ENCODE assay signal across 20 mouse cellular contexts in the genomic region with DNA sequence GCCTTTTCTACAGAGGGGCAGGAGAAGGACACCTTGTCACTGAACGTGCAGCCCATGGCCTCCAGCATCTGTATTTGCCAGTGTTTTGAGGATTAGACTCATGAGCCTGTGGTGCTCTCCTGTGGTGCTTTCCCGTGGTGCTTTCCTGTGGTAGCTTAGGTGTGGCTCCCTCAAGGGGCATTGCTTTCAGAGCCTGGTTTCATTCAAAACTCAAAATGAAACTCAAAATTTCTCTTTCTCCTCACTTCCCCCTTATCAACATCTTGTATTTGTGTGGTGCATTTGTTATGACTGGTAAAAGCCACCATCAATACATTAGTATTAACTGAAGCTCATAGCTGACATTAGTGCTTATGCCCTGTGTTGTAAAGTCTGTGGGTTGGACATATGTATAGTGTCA.
DNase-seq lines count a peak whose midpoint lies in the region; ATAC-seq lines count a peak whose summit lies in the region.
"Had no signal": no experiment of that assay in that cellular context is flagged by ENCODE, and none has a peak within 500 bp of the region (broad histone marks: within the 10 kb centered on the region; RNA-seq: fewer than 3 reads in every experiment).

No protein-coding gene starts in this region.

- peak overlapping the region; percentile 25; the same call in 1 of the 2 replicates for H3K9ac ChIP-seq in heart, embryonic 14.5 days (ENCODE audit: low read length)
- H3K9ac ChIP-seq: embryonic facial prominence, embryonic 12.5 days; embryonic facial prominence, embryonic 15.5 days; forebrain, postnatal 0 days; heart, embryonic 15.5 days; hindbrain, embryonic 13.5 days had no signal

- 69% methylated on average over 2 of the region's 2 CpGs for WGBS in heart, embryonic 14.5 days

- DNase-seq in heart, adult 9 months (ENCODE audit: low spot score in 2 of 2): no peak
- DNase-seq in A20 (ENCODE audit: low read depth, low spot score): peak; percentile 75
- no peak for DNase-seq in urinary bladder, postnatal 36 days (ENCODE audit: low spot score in 2 of 2)
- DNase-seq in adrenal gland, adult 18-20 months (ENCODE audit: low spot score in 2 of 2): no peak
- DNase-seq: B cell, adult 2 months; forebrain, postnatal 0 days; gastrocnemius, adult 2 months; gastrocnemius, postnatal 14 days had no signal

- no peak overlapping the region for H3K4me2 ChIP-seq in heart, embryonic 14.5 days (ENCODE audit: low read length)
- H3K4me2 ChIP-seq: embryonic facial prominence, embryonic 12.5 days; embryonic facial prominence, embryonic 15.5 days; heart, embryonic 15.5 days; hindbrain, embryonic 13.5 days had no signal

- peak overlapping the region in 1 of 2 experiments; percentile 43; a peak in 2 of 4 replicates for H3K27ac ChIP-seq in heart, embryonic 14.5 days (replicated peaks in 1 of 2; ENCODE audit: control insufficient read depth in 1 of 2, insufficient read depth in 1 of 2, low read depth in 2 of 2, low read length in 2 of 2)
- H3K27ac ChIP-seq: embryonic facial prominence, embryonic 12.5 days; embryonic facial prominence, embryonic 15.5 days; gastrocnemius, adult 2 months; heart, embryonic 15.5 days; hindbrain, embryonic 10.5 days; hindbrain, embryonic 13.5 days had no signal

- H3K27me3 ChIP-seq in heart, embryonic 14.5 days (ENCODE audit: control insufficient read depth, insufficient read depth, low read length): no peaks in the 10 kb centered on the region
- H3K27me3 ChIP-seq: embryonic facial prominence, embryonic 12.5 days; embryonic facial prominence, embryonic 15.5 days; heart, embryonic 15.5 days; hindbrain, embryonic 13.5 days had no signal

- H3K4me1 ChIP-seq in heart, embryonic 14.5 days (ENCODE audit: control insufficient read depth in 2 of 2, insufficient read depth in 2 of 2, low read length in 2 of 2): peaks cover 56 to 80% of the 10 kb centered on the region in 2 experiments

- no peaks in the 10 kb centered on the region for H3K9me3 ChIP-seq in heart, embryonic 14.5 days (ENCODE audit: control insufficient read depth, low read length)
- H3K9me3 ChIP-seq: embryonic facial prominence, embryonic 12.5 days; embryonic facial prominence, embryonic 15.5 days; heart, embryonic 15.5 days; hindbrain, embryonic 10.5 days; hindbrain, embryonic 13.5 days had no signal

- ATAC-seq in heart, embryonic 14.5 days (ENCODE audit: insufficient number of reproducible peaks, insufficient read depth, low FRiP score, low read depth): no peak
- ATAC-seq in common myeloid progenitor, adult 5-6 weeks (replicated peaks; ENCODE audit: low read depth, poor library complexity, severe bottlenecking): 0 out of 2 replicates have a peak, but pooled peaks have one; percentile 10
- ATAC-seq in megakaryocyte, adult 5-6 weeks (ENCODE audit: poor library complexity, severe bottlenecking): peak; percentile 41
- ATAC-seq: forebrain, embryonic 14.5 days; forebrain, postnatal 0 days; hindbrain, embryonic 16.5 days; inflammation-experienced regulatory T-cells, adult 6 months; intestine, embryonic 16.5 days had no signal

- no peak overlapping the region for H3K4me3 ChIP-seq in heart, embryonic 14.5 days (ENCODE audit: control insufficient read depth in 1 of 2, insufficient read depth in 1 of 2, low read depth in 1 of 2, low read length in 2 of 2)
- H3K4me3 ChIP-seq: embryonic facial prominence, embryonic 12.5 days; embryonic facial prominence, embryonic 15.5 days; gastrocnemius, adult 2 months; heart, embryonic 15.5 days; hindbrain, embryonic 10.5 days; hindbrain, embryonic 13.5 days had no signal

- no peaks in the 10 kb centered on the region for H3K36me3 ChIP-seq in heart, embryonic 14.5 days (ENCODE audit: control insufficient read depth, insufficient read depth, low read length)
- H3K36me3 ChIP-seq: heart, embryonic 15.5 days; hindbrain, embryonic 10.5 days; hindbrain, embryonic 13.5 days had no signal
